Mouse (Mus musculus): Measurements from ENCODE around the gene Panx1. TPM values are rescaled to one million over a fixed set of nuclear protein-coding genes. Genes with fewer than 3 reads are reported as not detected.

Panx1 gene
- total RNA-seq, 2 experiments from 2014 or later = 17.4 to 22.6 TPM

GRCm38 (mm10) chr9:14974251-14975232 lies 70.7 kb downstream of the Panx1 start:
- DNase-seq (ENCODE audit: low spot score in 2 of 2) = no peak

DNA sequence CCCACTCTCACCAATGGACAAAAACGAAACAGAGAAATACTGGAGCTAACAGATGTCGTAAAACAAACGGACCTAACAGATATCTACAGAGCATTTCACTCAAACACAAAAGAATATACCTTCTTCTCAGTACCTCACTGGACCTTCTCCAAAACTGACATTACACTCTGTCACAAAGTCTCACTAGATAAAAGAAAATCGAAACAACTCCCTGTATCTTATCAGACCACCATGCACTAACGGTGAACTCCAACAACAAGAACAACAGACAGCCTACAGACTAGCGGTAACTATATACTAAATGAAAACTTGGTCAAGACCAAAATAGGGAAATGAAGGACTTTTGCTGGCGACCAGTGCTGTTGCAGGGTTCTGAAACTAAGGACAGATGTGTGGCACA lies 71.5 kb downstream of the Panx1 start:
- DNase-seq (ENCODE audit: low spot score in 2 of 2) = no peak

GRCm38 (mm10) chr9:14970805-14971525 lies 74.3 kb downstream of the Panx1 start:
- DNase-seq (ENCODE audit: low spot score in 2 of 2) = no peak

DNA sequence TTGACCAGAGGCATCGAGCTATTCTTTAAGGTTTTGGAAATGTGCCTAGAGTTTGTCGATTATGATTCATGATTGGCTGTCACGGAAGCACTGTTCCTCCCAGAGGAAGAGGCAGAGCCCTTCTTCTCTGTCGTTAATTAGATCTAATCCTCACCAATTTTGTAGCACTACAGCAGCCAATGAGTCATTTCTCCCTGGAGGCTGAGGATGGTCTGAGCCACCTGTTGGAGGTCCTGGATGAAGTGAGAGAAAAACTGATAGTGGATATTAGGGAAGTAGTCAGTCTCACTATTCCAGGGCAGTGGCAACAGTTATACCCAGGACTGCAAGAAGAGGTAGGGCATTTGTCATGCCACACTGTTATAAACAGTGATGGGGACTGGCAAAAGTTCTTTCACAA lies 75.1 kb downstream of the Panx1 start:
- no peak for DNase-seq (ENCODE audit: low spot score in 2 of 2)

DNA sequence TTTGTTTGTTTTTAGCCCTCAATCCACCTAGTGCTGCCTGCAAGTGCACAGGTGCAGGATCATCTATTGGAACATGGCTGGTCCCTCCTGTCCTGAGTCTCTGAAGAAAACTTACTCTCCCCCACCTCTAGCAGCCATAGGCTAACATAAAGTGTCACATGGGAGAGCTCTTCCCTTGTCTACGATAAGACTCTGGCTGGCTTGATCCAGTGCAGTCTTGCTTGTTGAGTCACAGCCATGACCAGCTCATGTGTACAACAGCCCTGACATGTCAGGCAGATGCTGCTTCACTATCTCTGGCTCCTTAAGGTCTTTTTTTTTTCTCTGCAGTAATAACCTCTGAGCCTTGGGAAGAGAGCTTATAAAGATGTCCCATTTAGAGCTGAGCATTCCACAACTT lies 77.7 kb downstream of the Panx1 start:
- DNase-seq (ENCODE audit: low spot score in 2 of 2) = no peak

- DNase-seq (ENCODE audit: low spot score in 2 of 2) = no peak
Measured at GRCm38 (mm10) chr9:14966787-14967186, 78.5 kb downstream of the Panx1 start.

GRCm38 (mm10) chr9:14965368-14965767 lies 79.9 kb downstream of the Panx1 start:
- DNase-seq (ENCODE audit: low spot score in 2 of 2) = no peak

- DNase-seq (ENCODE audit: low spot score in 2 of 2) = no peak
Measured at GRCm38 (mm10) chr9:14962769-14963168, 82.5 kb downstream of the Panx1 start.

DNA sequence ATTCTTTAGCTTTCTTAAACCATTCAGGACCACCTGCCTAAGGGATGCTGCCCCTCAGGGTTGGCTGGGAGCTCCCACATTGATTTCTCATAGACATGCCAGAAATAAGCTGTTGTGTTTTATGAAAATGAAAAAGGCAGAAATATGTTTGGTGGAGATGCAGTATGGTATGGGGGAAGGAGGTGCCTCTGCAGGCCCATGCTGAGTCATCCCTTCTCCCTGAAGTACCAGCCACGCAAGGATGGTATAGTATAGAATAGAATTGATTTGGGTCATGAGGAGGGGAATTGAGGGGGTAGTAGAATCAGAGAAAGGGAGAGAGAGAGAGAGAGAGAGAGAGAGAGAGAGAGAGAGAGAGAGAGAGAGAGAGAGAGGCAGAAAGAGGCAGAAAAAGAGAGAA lies 90.6 kb downstream of the Panx1 start:
- no peak for DNase-seq (ENCODE audit: low spot score in 2 of 2)

Other genes starting within 250 kb of the Panx1 start
- under 1 TPM; 0.08 to 0.31 TPM for gene Gpr83, start 185.3 kb downstream of the Panx1 start, total RNA-seq (2021)
- gene Izumo1r, start 141.5 kb downstream of the Panx1 start, total RNA-seq (2021) = not detected
- gene Hephl1, start 66.6 kb upstream of the Panx1 start, total RNA-seq (2021) = under 1 TPM; 0.14 to 0.17 TPM
- gene Vstm5, start 193.6 kb upstream of the Panx1 start, total RNA-seq (2021) = 1 to 10 TPM; 1.5 to 2.0 TPM
- 10 to 100 TPM; 46.9 to 51.3 TPM for gene Med17, start 234.5 kb upstream of the Panx1 start, total RNA-seq (2021)